In genomic region chr11:75679439-75680171, GRCm38 (mm10) we compare ENCODE assay signal across 8 mouse cellular contexts. TPM values are rescaled to one million over a fixed set of nuclear protein-coding genes. Genes with fewer than 3 reads are reported as not detected.
DNase-seq lines count a peak whose midpoint lies in the region; ATAC-seq and TF ChIP-seq lines count a peak whose summit lies in the region.

No protein-coding gene starts in this region.

- no peaks in the 10 kb centered on the region for H3K9me3 ChIP-seq in embryonic facial prominence, embryonic 15.5 days (replicated peaks)
- no peaks in the 10 kb centered on the region for H3K9me3 ChIP-seq in heart, embryonic 12.5 days (replicated peaks)
- H3K9me3 ChIP-seq in kidney, embryonic 15.5 days (replicated peaks) = no peaks in the 10 kb centered on the region
- H3K9me3 ChIP-seq in liver, postnatal 0 days (ENCODE audit: low read length) = no peaks in the 10 kb centered on the region
- no peaks in the 10 kb centered on the region for H3K9me3 ChIP-seq in neural tube, embryonic 13.5 days

- peak overlapping the region; percentile 90 for H3K27ac ChIP-seq in embryonic facial prominence, embryonic 15.5 days (replicated peaks)
- peak overlapping the region; percentile 93 for H3K27ac ChIP-seq in heart, embryonic 12.5 days (ENCODE audit: poor library complexity, severe bottlenecking)
- peak overlapping the region; percentile 98 for H3K27ac ChIP-seq in kidney, embryonic 15.5 days
- peak overlapping the region; percentile 96 for H3K27ac ChIP-seq in liver, postnatal 0 days (ENCODE audit: low read depth)
- H3K27ac ChIP-seq in neural tube, embryonic 13.5 days (replicated peaks) = peak overlapping the region; percentile 95

- H3K9ac ChIP-seq in embryonic facial prominence, embryonic 15.5 days = peak overlapping the region; percentile 72
- H3K9ac ChIP-seq in heart, embryonic 12.5 days = peak overlapping the region; percentile 97
- H3K9ac ChIP-seq in kidney, embryonic 15.5 days = peak overlapping the region; percentile 97
- H3K9ac ChIP-seq in liver, postnatal 0 days (replicated peaks) = peak overlapping the region; percentile 95
- peak overlapping the region; percentile 95 for H3K9ac ChIP-seq in neural tube, embryonic 13.5 days

- peak overlapping the region; percentile 91 for H3K4me3 ChIP-seq in embryonic facial prominence, embryonic 15.5 days (replicated peaks)
- peak overlapping the region; percentile 94 for H3K4me3 ChIP-seq in heart, embryonic 12.5 days
- H3K4me3 ChIP-seq in kidney, embryonic 15.5 days (replicated peaks) = peak overlapping the region; percentile 98
- H3K4me3 ChIP-seq in liver, postnatal 0 days (ENCODE audit: low read depth, low read length) = peak overlapping the region; percentile 94
- peak overlapping the region; percentile 95 for H3K4me3 ChIP-seq in neural tube, embryonic 13.5 days

- peaks cover 14% of the 10 kb centered on the region for H3K4me1 ChIP-seq in embryonic facial prominence, embryonic 15.5 days
- peaks cover 17% of the 10 kb centered on the region for H3K4me1 ChIP-seq in heart, embryonic 12.5 days (replicated peaks)
- H3K4me1 ChIP-seq in kidney, embryonic 15.5 days = peaks cover 21% of the 10 kb centered on the region
- H3K4me1 ChIP-seq in liver, postnatal 0 days (ENCODE audit: insufficient read depth) = peaks cover 30% of the 10 kb centered on the region
- peaks cover 29% of the 10 kb centered on the region for H3K4me1 ChIP-seq in neural tube, embryonic 13.5 days (replicated peaks)

- no peaks in the 10 kb centered on the region for H3K27me3 ChIP-seq in embryonic facial prominence, embryonic 15.5 days
- no peaks in the 10 kb centered on the region for H3K27me3 ChIP-seq in heart, embryonic 12.5 days (replicated peaks)
- no peaks in the 10 kb centered on the region for H3K27me3 ChIP-seq in kidney, embryonic 15.5 days
- H3K27me3 ChIP-seq in liver, postnatal 0 days (ENCODE audit: insufficient read depth, low read length) = no peaks in the 10 kb centered on the region
- H3K27me3 ChIP-seq in neural tube, embryonic 13.5 days = no peaks in the 10 kb centered on the region

- under 1% methylated on average over 43 of the region's 43 CpGs for WGBS in embryonic facial prominence, embryonic 15.5 days
- WGBS in heart, embryonic 12.5 days = under 1% methylated on average over 43 of the region's 43 CpGs
- under 1% methylated on average over 43 of the region's 43 CpGs for WGBS in kidney, embryonic 15.5 days
- WGBS in liver, postnatal 0 days (ENCODE audit: insufficient replicate concordance) = under 1% methylated on average over 43 of the region's 43 CpGs
- under 1% methylated on average over 43 of the region's 43 CpGs for WGBS in neural tube, embryonic 13.5 days

- TF ChIP-seq EP300 in liver, postnatal 0 days (IDR thresholded peaks at IDR 0.05; ENCODE audit: low read depth) = no peak

- peak; percentile 93 for DNase-seq in ZHBTc4 (ENCODE audit: low read depth, low spot score)
- peak; percentile 77 for DNase-seq in liver, postnatal 0 days
- peak; percentile 78 for DNase-seq in testis, postnatal 14 days (ENCODE audit: low spot score)

- TF ChIP-seq CTCF in liver, postnatal 0 days (IDR thresholded peaks at IDR 0.05; ENCODE audit: low read depth) = peak; percentile 69

- peak overlapping the region; percentile 67 for H3K4me2 ChIP-seq in embryonic facial prominence, embryonic 15.5 days (replicated peaks)
- H3K4me2 ChIP-seq in heart, embryonic 12.5 days = peak overlapping the region; percentile 75
- peak overlapping the region; percentile 69 for H3K4me2 ChIP-seq in kidney, embryonic 15.5 days
- peak overlapping the region; percentile 81 for H3K4me2 ChIP-seq in liver, postnatal 0 days (ENCODE audit: low read depth, low read length)
- H3K4me2 ChIP-seq in neural tube, embryonic 13.5 days = peak overlapping the region; percentile 83

- ATAC-seq in CD4-positive, CD25-positive, alpha-beta regulatory T cell, adult 4 months = peak; percentile 32
- peak; percentile 66 for ATAC-seq in embryonic facial prominence, embryonic 15.5 days (ENCODE audit: insufficient number of reproducible peaks, low FRiP score, low TSS enrichment, low read depth)
- peak; percentile 72 for ATAC-seq in heart, embryonic 12.5 days (ENCODE audit: insufficient number of reproducible peaks, low FRiP score)
- ATAC-seq in kidney, embryonic 15.5 days (replicated peaks; ENCODE audit: low FRiP score) = peak; percentile 84
- peak; percentile 64 for ATAC-seq in liver, postnatal 0 days
- peak; percentile 84 for ATAC-seq in neural tube, embryonic 13.5 days (ENCODE audit: low read depth)

- peaks cover 13% of the 10 kb centered on the region for H3K36me3 ChIP-seq in embryonic facial prominence, embryonic 15.5 days
- H3K36me3 ChIP-seq in heart, embryonic 12.5 days = peaks cover 22% of the 10 kb centered on the region
- peaks cover 23% of the 10 kb centered on the region for H3K36me3 ChIP-seq in kidney, embryonic 15.5 days
- H3K36me3 ChIP-seq in liver, postnatal 0 days (replicated peaks; ENCODE audit: insufficient read depth, low read length) = peaks cover 11% of the 10 kb centered on the region
- peaks cover 19% of the 10 kb centered on the region for H3K36me3 ChIP-seq in neural tube, embryonic 13.5 days

RNA-seq across cellular contexts. Expression of gene Crk, which starts 0.5 kb away (rescaled TPM):
- 10 to 100 TPM; 10.4 to 15.3 TPM for polyA plus RNA-seq in CD4-positive, CD25-positive, alpha-beta regulatory T cell, adult 4 months (2017; shearing (Covaris generic))
- polyA plus RNA-seq in embryonic facial prominence, embryonic 15.5 days (2015; fragmentation: Nextera tagmentation; extraction: Ambion mirVana) = 105 and 112 TPM in 2 replicates
- 110 and 111 TPM in 2 replicates for polyA plus RNA-seq in heart, embryonic 12.5 days (2016; fragmentation: Nextera tagmentation; extraction: Ambion mirVana)
- 119 and 131 TPM in 2 replicates for polyA plus RNA-seq in kidney, embryonic 15.5 days (2015; fragmentation: Nextera tagmentation; extraction: Ambion mirVana)
- polyA plus RNA-seq in liver, postnatal 0 days (2015; fragmentation: Nextera tagmentation; extraction: Ambion mirVana) = 35.0 and 36.0 TPM in 2 replicates
- 120 and 133 TPM in 2 replicates for polyA plus RNA-seq in neural tube, embryonic 13.5 days (2015; fragmentation: Nextera tagmentation; extraction: Ambion mirVana)

RNA-seq across cellular contexts. Expression of gene Myo1c, which starts 29.3 kb away (rescaled TPM):
- 10 to 100 TPM; 16.2 to 30.4 TPM for polyA plus RNA-seq in CD4-positive, CD25-positive, alpha-beta regulatory T cell, adult 4 months (2017; shearing (Covaris generic))
- polyA plus RNA-seq in embryonic facial prominence, embryonic 15.5 days (2015; fragmentation: Nextera tagmentation; extraction: Ambion mirVana) = 56.1 and 65.3 TPM in 2 replicates
- 72.3 and 76.7 TPM in 2 replicates for polyA plus RNA-seq in heart, embryonic 12.5 days (2016; fragmentation: Nextera tagmentation; extraction: Ambion mirVana)
- polyA plus RNA-seq in kidney, embryonic 15.5 days (2015; fragmentation: Nextera tagmentation; extraction: Ambion mirVana) = 59.8 and 67.6 TPM in 2 replicates
- 19.4 and 22.4 TPM in 2 replicates for polyA plus RNA-seq in liver, postnatal 0 days (2015; fragmentation: Nextera tagmentation; extraction: Ambion mirVana)
- 10.7 and 12.9 TPM in 2 replicates for polyA plus RNA-seq in neural tube, embryonic 13.5 days (2015; fragmentation: Nextera tagmentation; extraction: Ambion mirVana)

RNA-seq across cellular contexts. Expression of gene Inpp5k, which starts 48.8 kb away (rescaled TPM):
- polyA plus RNA-seq in CD4-positive, CD25-positive, alpha-beta regulatory T cell, adult 4 months (2017; shearing (Covaris generic)) = 100 to 1,000 TPM; 123 to 160 TPM
- 25.7 and 31.9 TPM in 2 replicates for polyA plus RNA-seq in embryonic facial prominence, embryonic 15.5 days (2015; fragmentation: Nextera tagmentation; extraction: Ambion mirVana)
- 17.3 and 17.5 TPM in 2 replicates for polyA plus RNA-seq in heart, embryonic 12.5 days (2016; fragmentation: Nextera tagmentation; extraction: Ambion mirVana)
- polyA plus RNA-seq in kidney, embryonic 15.5 days (2015; fragmentation: Nextera tagmentation; extraction: Ambion mirVana) = 26.6 and 28.7 TPM in 2 replicates
- 16.7 TPM in 2 replicates for polyA plus RNA-seq in liver, postnatal 0 days (2015; fragmentation: Nextera tagmentation; extraction: Ambion mirVana)
- 39.9 and 42.8 TPM in 2 replicates for polyA plus RNA-seq in neural tube, embryonic 13.5 days (2015; fragmentation: Nextera tagmentation; extraction: Ambion mirVana)

RNA-seq across cellular contexts. Expression of gene Ywhae, which starts 53.1 kb away (rescaled TPM):
- 100 to 1,000 TPM; 395 to 413 TPM for polyA plus RNA-seq in CD4-positive, CD25-positive, alpha-beta regulatory T cell, adult 4 months (2017; shearing (Covaris generic))
- 742 and 749 TPM in 2 replicates for polyA plus RNA-seq in embryonic facial prominence, embryonic 15.5 days (2015; fragmentation: Nextera tagmentation; extraction: Ambion mirVana)
- polyA plus RNA-seq in heart, embryonic 12.5 days (2016; fragmentation: Nextera tagmentation; extraction: Ambion mirVana) = 842 and 863 TPM in 2 replicates
- polyA plus RNA-seq in kidney, embryonic 15.5 days (2015; fragmentation: Nextera tagmentation; extraction: Ambion mirVana) = 963 and 1,014 TPM in 2 replicates
- polyA plus RNA-seq in liver, postnatal 0 days (2015; fragmentation: Nextera tagmentation; extraction: Ambion mirVana) = 190 and 204 TPM in 2 replicates
- polyA plus RNA-seq in neural tube, embryonic 13.5 days (2015; fragmentation: Nextera tagmentation; extraction: Ambion mirVana) = 1,498 and 1,540 TPM in 2 replicates

Comparison
In these comparisons a context has a peak if more than half of its experiments do, and no peak if none do; other contexts are left out.
1. Peak in every context shown above with its lines: DNase-seq, ATAC-seq, H3K4me3 ChIP-seq and H3K27ac ChIP-seq.
2. ATAC-seq: peak in every context shown above with its lines; median percentile 84 in kidney, embryonic 15.5 days; 84 in neural tube, embryonic 13.5 days; 72 in heart, embryonic 12.5 days; 66 in embryonic facial prominence, embryonic 15.5 days; 64 in liver, postnatal 0 days; 32 in CD4-positive, CD25-positive, alpha-beta regulatory T cell, adult 4 months.